Mouse (Mus musculus) myocyte (in vitro differentiated cells): ENCODE results near the gene Matn4.

ENCODE experiments used
- CEBPB ChIP-seq: IDR thresholded peaks from 2 replicates; pipeline ENCODE4 v1.6.1; 2011; ENCODE audit warnings: mild to moderate bottlenecking, moderate library complexity; ENCODE audit not compliant: poor library complexity, insufficient read depth, severe bottlenecking
- E2F4 ChIP-seq: IDR thresholded peaks from one replicate; pipeline ENCODE4 v1.6.1; 2011; ENCODE audit warnings: mild to moderate bottlenecking, control low read depth, moderate library complexity; ENCODE audit not compliant: insufficient read depth
- MAX ChIP-seq: IDR thresholded peaks from one replicate; pipeline ENCODE4 v1.6.1; 2011; ENCODE audit warnings: low read depth, mild to moderate bottlenecking, control low read depth
- MYOD1 ChIP-seq, 3 experiments: IDR thresholded peaks; one replicate each; pipeline ENCODE4 v1.6.1; 2011; ENCODE audit warnings: control low read depth in 2 of 3, low read depth in 2 of 3, mild to moderate bottlenecking in 2 of 3, moderate library complexity in 1 of 3; ENCODE audit not compliant: insufficient read length in 2 of 3, control insufficient read depth in 1 of 3
- MYOG ChIP-seq, 3 experiments: IDR thresholded peaks; one replicate each; pipeline ENCODE4 v1.6.1; 2011; ENCODE audit warnings: control low read depth in 2 of 3, low read depth in 2 of 3, mild to moderate bottlenecking in 2 of 3; ENCODE audit not compliant: insufficient read length in 2 of 3, control insufficient read depth in 1 of 3, insufficient read depth in 1 of 3
- POLR2A ChIP-seq: IDR thresholded peaks from one replicate; pipeline ENCODE4 v1.6.1; 2011; ENCODE audit warnings: low read depth, mild to moderate bottlenecking, control low read depth, moderate library complexity; ENCODE audit not compliant: insufficient read length
- POLR2AphosphoS2 ChIP-seq: IDR thresholded peaks from one replicate; pipeline ENCODE4 v1.6.1; 2011; ENCODE audit warnings: low read depth, control low read depth; ENCODE audit not compliant: insufficient read length
- SRF ChIP-seq: IDR thresholded peaks from one replicate; pipeline ENCODE4 v1.6.1; 2011; ENCODE audit warnings: low read depth; ENCODE audit not compliant: control insufficient read depth, insufficient read length
- TCF12 ChIP-seq: IDR thresholded peaks from one replicate; pipeline ENCODE4 v1.6.1; 2011; ENCODE audit warnings: mild to moderate bottlenecking, control low read depth; ENCODE audit not compliant: poor library complexity, insufficient read depth, severe bottlenecking
- TCF3 ChIP-seq: IDR thresholded peaks from one replicate; pipeline ENCODE4 v1.6.1; 2011; ENCODE audit warnings: low read depth, control low read depth; ENCODE audit not compliant: insufficient read length
- USF1 ChIP-seq: IDR thresholded peaks from one replicate; pipeline ENCODE4 v1.6.1; 2011; ENCODE audit warnings: low read depth, mild to moderate bottlenecking, control low read depth, moderate library complexity

DNA sequence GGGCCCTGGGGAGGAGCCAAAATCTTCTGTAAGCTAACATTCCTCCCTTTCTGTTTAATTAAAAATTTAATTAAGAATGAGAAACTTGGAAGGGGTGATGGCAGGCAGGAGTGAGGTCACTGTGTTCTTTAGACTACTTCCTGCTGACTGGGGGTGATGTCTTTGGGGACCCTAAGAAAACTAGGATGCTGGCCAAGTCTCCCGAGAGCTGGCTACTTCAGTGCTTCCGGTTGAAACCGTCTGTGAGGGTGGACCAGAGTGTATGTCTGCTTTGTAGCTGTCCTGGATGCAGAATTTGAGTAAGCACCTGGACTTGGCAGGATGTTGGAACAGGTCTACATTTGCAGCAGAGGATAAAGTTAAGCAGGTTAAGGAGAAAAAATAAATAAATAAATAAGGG lies 38.0 kb downstream of the Matn4 start:
- TF ChIP-seq POLR2A (no peak), E2F4 (no peak), USF1 (no peak), POLR2AphosphoS2 (no peak), CEBPB (no peak), MYOG (IDR thresholded peaks at IDR 0.05; ENCODE audit: control insufficient read depth in 1 of 3, insufficient read depth in 1 of 3, insufficient read length in 2 of 3, low read depth in 2 of 3) (no peak), TCF12 (no peak), MAX (no peak), TCF3 (no peak), MYOD1 (IDR thresholded peaks at IDR 0.05; ENCODE audit: control insufficient read depth in 1 of 3, insufficient read length in 2 of 3, low read depth in 2 of 3) (no peak), SRF (no peak)
